Mouse (Mus musculus) lung, adult 10 weeks (tissue): ENCODE results near the gene Inip. TPM values are rescaled to one million over a fixed set of nuclear protein-coding genes. Genes with fewer than 3 reads are reported as not detected.

Source experiments
- polyA plus RNA-seq: library from polyadenylated mRNA; stranded (reverse); fragments of 350-450 nt; fragmentation: Illumina TruSeq; extraction: RNeasy Lipid Tissue Mini Kit (QIAGEN cat#74804); gene quantifications from one replicate; pipeline ENCODE4 v1.2.3, GENCODE M21; 2014; ENCODE audit warnings: low read depth, low replicate concordance; ENCODE audit not compliant: insufficient read depth

Gene Inip
- polyA plus RNA-seq: 10.3 TPM

GRCm38 (mm10) chr4:59801489-59801888 lies at the start of gene Inip:
TSS of gene Inip (minus strand) at chr4:59801589.

GRCm38 (mm10) chr4:59805181-59805967 lies 4.0 kb upstream of the Inip start, which contains the start of gene Snx30:
TSS of gene Snx30 (plus strand) at chr4:59805840.

Other genes starting within 250 kb of the Inip start
- gene Hsdl2, start 220.0 kb downstream of the Inip start, polyA plus RNA-seq: 18.0 TPM
- gene E130308A19Rik, start 175.4 kb downstream of the Inip start, polyA plus RNA-seq: 2.1 TPM
- 4.8 TPM for gene Snx30, start 4.3 kb upstream of the Inip start, polyA plus RNA-seq
- gene Slc46a2, start 113.5 kb upstream of the Inip start, polyA plus RNA-seq: not detected
- not detected for gene Mup4, start 159.1 kb upstream of the Inip start, polyA plus RNA-seq
- gene Mup6, start 162.7 kb upstream of the Inip start, polyA plus RNA-seq: not detected